Mouse (Mus musculus) stomach, postnatal 0 days (tissue): Measurements from ENCODE around the gene Clic1. TPM values are rescaled to one million over a fixed set of nuclear protein-coding genes. Genes with fewer than 3 reads are reported as not detected.
A peak's percentile ranks its signal among the peaks of the same experiment; 100 is the strongest.

Source experiments
- ATAC-seq: fragments of 200-750 bp; cut with Nextera tagmentation; 2 replicates; pipeline ENCODE4 v1.8.0; 2017; ENCODE audit not compliant: low FRiP score, low TSS enrichment
- DNase-seq: peaks from one replicate; pipeline ENCODE4 v3.0.0-alpha.2; 2016; ENCODE audit warnings: low spot score
- H3K27ac ChIP-seq: fragments of 300-500 bp; sonication (generic); replicated peaks from 2 replicates; pipeline ENCODE4 v1.5.1; 2014; ENCODE audit warnings: mild to moderate bottlenecking, control low read depth
- H3K27me3 ChIP-seq: fragments of 300-500 bp; sonication (generic); 2 replicates; pipeline ENCODE4 v1.6.1; 2014; ENCODE audit warnings: low read length; ENCODE audit not compliant: control insufficient read depth, insufficient read depth
- H3K36me3 ChIP-seq: fragments of 300-500 bp; sonication (generic); 2 replicates; pipeline ENCODE4 v1.6.1; 2014; ENCODE audit warnings: low read length, mixed read lengths; ENCODE audit not compliant: control insufficient read depth, insufficient read depth
- H3K4me1 ChIP-seq: fragments of 300-500 bp; sonication (generic); replicated peaks from 2 replicates; pipeline ENCODE4 v1.6.1; 2014; ENCODE audit warnings: antibody characterized with exemption; ENCODE audit not compliant: control insufficient read depth, insufficient read depth
- H3K4me2 ChIP-seq: fragments of 300-500 bp; sonication (generic); replicated peaks from 2 replicates; pipeline ENCODE4 v1.6.1; 2014; ENCODE audit warnings: low read depth, mild to moderate bottlenecking, control low read depth, moderate library complexity
- H3K4me3 ChIP-seq: fragments of 300-500 bp; sonication (generic); 2 replicates; pipeline ENCODE4 v1.5.1; 2014; ENCODE audit warnings: low read depth, low read length, control low read depth
- H3K9ac ChIP-seq: fragments of 300-500 bp; sonication (generic); 2 replicates; pipeline ENCODE4 v1.6.1; 2014; ENCODE audit warnings: mild to moderate bottlenecking, low read length, control low read depth, mixed read lengths
- H3K9me3 ChIP-seq: fragments of 300-500 bp; sonication (generic); 2 replicates; pipeline ENCODE4 v1.6.1; 2016; ENCODE audit warnings: low read length; ENCODE audit not compliant: control insufficient read depth
- CTCF ChIP-seq: IDR thresholded peaks from 2 replicates; pipeline ENCODE4 v1.5.1; 2016; ENCODE audit warnings: antibody characterized with exemption, low read depth, mild to moderate bottlenecking, moderate library complexity
- EP300 ChIP-seq: optimal IDR thresholded peaks from 2 replicates; pipeline ENCODE3; 2016; ENCODE audit warnings: antibody characterized with exemption
- WGBS: fragments of 180-500 bp; shearing (Covaris S2); extraction: QIAGEN DNeasy Blood & Tissue Kit; methylation state at CpG from one replicate; pipeline ENCODE4 v1.1.7; 2014; 5-methylcytosine and 5-hydroxymethylcytosine counted together
- polyA plus RNA-seq: library from polyadenylated mRNA; unstranded; fragments of >200 nt; fragmentation: Nextera tagmentation; extraction: Ambion mirVana; gene quantifications from 2 replicates; pipeline ENCODE4 v1.2.1, GENCODE M21; 2015

Clic1 gene
- polyA plus RNA-seq, 1 experiment from 2014 or later = 344 TPM

- Histone ChIP-seq H3K4me2 (peak overlapping the region; percentile 94), H3K4me3 (no peak overlapping the region), H3K9ac (no peak overlapping the region), H3K4me1 (peaks cover 8% of the 10 kb centered on the region; the same call in 1 of the 2 replicates), H3K36me3 (no peaks in the 10 kb centered on the region), H3K27ac (peak overlapping the region; percentile 89), H3K9me3 (no peaks in the 10 kb centered on the region), H3K27me3 (no peaks in the 10 kb centered on the region)
- DNase-seq (no peak), ATAC-seq (no peak)
- 65% methylated on average over 7 of the region's 7 CpGs for WGBS
- TF ChIP-seq CTCF = no peak
- no peak for TF ChIP-seq EP300
Observed at GRCm38 (mm10) chr17:35044904-35045806, 4.6 kb upstream of the Clic1 start.

DNA sequence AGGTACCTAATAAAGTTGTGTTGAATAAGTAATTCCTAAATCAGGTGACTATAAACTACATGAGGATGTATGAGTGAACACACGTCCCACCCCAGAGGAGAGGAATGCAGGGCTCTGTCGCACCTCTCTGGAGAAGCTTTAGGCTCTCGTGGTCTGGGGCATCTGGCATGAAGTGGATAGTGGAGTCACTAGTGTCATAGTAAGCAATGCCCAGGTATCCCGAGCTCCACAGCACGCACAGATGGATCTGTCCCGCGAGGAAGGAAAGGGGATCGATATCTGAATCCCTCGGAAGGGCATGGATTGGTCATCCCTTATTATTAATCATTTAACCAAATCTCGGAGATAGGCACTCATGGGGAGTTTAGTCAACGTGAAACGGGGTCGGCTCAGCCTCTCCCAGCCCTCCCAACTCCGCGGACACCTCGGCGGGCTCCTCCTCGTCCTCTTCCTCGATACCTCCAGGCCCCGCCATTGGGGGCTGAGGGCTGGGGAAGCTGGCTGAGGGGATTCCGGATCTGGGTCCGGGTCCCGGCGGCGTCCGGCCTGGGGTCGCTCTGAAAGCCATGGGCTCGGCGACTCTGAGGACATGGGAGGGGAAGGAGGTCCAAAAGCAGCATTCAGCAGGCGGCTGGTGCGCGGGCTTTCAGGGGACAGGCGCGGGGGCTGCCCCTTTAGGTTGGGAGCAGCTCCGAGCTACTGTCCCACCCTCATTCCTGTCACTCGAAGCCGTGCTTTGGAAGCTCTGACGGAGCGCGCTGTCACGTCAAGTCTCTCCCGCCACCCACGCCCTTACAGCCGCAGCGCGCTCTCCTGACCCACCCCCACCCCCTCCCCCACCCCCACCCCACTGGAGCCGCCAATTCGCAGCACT is 3.7 kb upstream of the Clic1 start:
- H3K27ac ChIP-seq = peak overlapping the region; percentile 89
- DNase-seq (no peak), ATAC-seq (no peak)
- H3K4me1 ChIP-seq = peaks cover 8% of the 10 kb centered on the region; the same call in 1 of the 2 replicates
- TF ChIP-seq CTCF = no peak
- no peak for TF ChIP-seq EP300
- peak overlapping the region; percentile 94 for H3K4me2 ChIP-seq
- H3K9me3 ChIP-seq = no peaks in the 10 kb centered on the region
- peak overlapping the region; percentile 76 for H3K9ac ChIP-seq
- peak overlapping the region; percentile 57 for H3K4me3 ChIP-seq
- no peaks in the 10 kb centered on the region for H3K27me3 ChIP-seq
- 4% methylated on average over 47 of the region's 48 CpGs for WGBS
- H3K36me3 ChIP-seq = no peaks in the 10 kb centered on the region

GRCm38 (mm10) chr17:35046681-35047455 is 2.9 kb upstream of the Clic1 start, which contains the start of gene Msh5:
TSS of gene Msh5 (minus strand) at chr17:35046745.
- peak within 1 kb of the TSS; percentile 57 for H3K4me3 ChIP-seq
- DNase-seq = peak; percentile 99
- peaks cover 8% of the 10 kb centered on the region; the same call in 1 of the 2 replicates for H3K4me1 ChIP-seq
- H3K9me3 ChIP-seq = no peaks in the 10 kb centered on the region
- 2% methylated on average over 33 of the region's 33 CpGs for WGBS
- H3K9ac ChIP-seq = peak within 1 kb of the TSS; percentile 76
- peak within 1 kb of the TSS; percentile 99 for H3K27ac ChIP-seq
- H3K36me3 ChIP-seq = no peaks in the 10 kb centered on the region
- TF ChIP-seq CTCF (no peak), EP300 (no peak)
- H3K27me3 ChIP-seq = no peaks in the 10 kb centered on the region
- H3K4me2 ChIP-seq = peak within 1 kb of the TSS; percentile 94
- ATAC-seq = peak; percentile 95

DNA sequence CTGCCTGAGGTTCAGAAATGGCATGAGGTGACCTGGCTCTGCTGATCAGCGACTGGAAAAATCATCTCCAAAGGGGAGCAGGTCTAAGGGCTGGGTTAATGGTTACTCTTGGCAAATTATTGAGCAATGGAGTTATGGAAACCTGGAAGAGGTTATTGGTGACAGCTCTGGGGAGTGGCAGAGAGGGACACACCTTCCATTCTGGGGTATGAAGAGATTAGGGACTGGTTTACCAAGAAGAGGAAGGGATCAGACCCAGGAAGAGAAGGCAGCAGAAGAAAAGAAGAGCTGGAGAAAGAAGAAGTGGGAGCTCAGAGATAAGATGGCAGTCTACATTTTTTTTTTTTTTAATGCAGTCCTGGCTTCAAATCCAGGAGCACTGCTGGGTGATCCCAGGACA is 2.1 kb upstream of the Clic1 start:
- Histone ChIP-seq H3K9me3 (no peaks in the 10 kb centered on the region), H3K4me2 (peak overlapping the region; percentile 42), H3K27ac (peak overlapping the region; percentile 99), H3K36me3 (peaks cover 1% of the 10 kb centered on the region; the same call in 1 of the 2 replicates), H3K4me3 (0 out of 2 replicates have a peak overlapping the region, but pooled peaks have one; percentile 3), H3K4me1 (peaks cover 12% of the 10 kb centered on the region; the same call in 1 of the 2 replicates), H3K27me3 (no peaks in the 10 kb centered on the region), H3K9ac (no peak overlapping the region)
- no peak for ATAC-seq
- 39% methylated on average over 1 of the region's 1 CpGs for WGBS
- TF ChIP-seq EP300 (no peak), CTCF (no peak)
- peak; percentile 41 for DNase-seq

GRCm38 (mm10) chr17:35048149-35048931 is 1.4 kb upstream of the Clic1 start:
- Histone ChIP-seq H3K36me3 (peaks cover 6% of the 10 kb centered on the region), H3K27ac (peak overlapping the region; percentile 99), H3K9ac (no peak overlapping the region), H3K9me3 (no peaks in the 10 kb centered on the region), H3K27me3 (no peaks in the 10 kb centered on the region), H3K4me1 (peaks cover 12% of the 10 kb centered on the region; the same call in 1 of the 2 replicates), H3K4me3 (0 out of 2 replicates have a peak overlapping the region, but pooled peaks have one; percentile 3), H3K4me2 (peak overlapping the region; percentile 42)
- TF ChIP-seq EP300 = no peak
- no peak for TF ChIP-seq CTCF
- ATAC-seq = no peak
- 20% methylated on average over 11 of the region's 11 CpGs for WGBS
- peak; percentile 57 for DNase-seq
